Comparison of ENCODE assay signal across 10 mouse cellular contexts in genomic region chr15:85700716-85701115, GRCm38 (mm10). TPM values are rescaled to one million over a fixed set of nuclear protein-coding genes. Genes with fewer than 3 reads are reported as not detected.
DNase-seq lines count a peak whose midpoint lies in the region; ATAC-seq and TF ChIP-seq lines count a peak whose summit lies in the region.
"Had no signal": no experiment of that assay in that cellular context is flagged by ENCODE, and none has a peak within 500 bp of the region (broad histone marks: within the 10 kb centered on the region; RNA-seq: fewer than 3 reads in every experiment).

No protein-coding gene starts in this region.

- no peaks in the 10 kb centered on the region for H3K9me3 ChIP-seq in neural tube, embryonic 13.5 days
- no peaks in the 10 kb centered on the region for H3K9me3 ChIP-seq in stomach, postnatal 0 days (ENCODE audit: control insufficient read depth, low read length)

- H3K9ac ChIP-seq in neural tube, embryonic 13.5 days: peak overlapping the region; percentile 17; the same call in 1 of the 2 replicates
- no peak overlapping the region for H3K9ac ChIP-seq in stomach, postnatal 0 days (ENCODE audit: low read length)
- H3K9ac ChIP-seq: liver, embryonic 14.5 days had no signal

- no peak overlapping the region for H3K4me3 ChIP-seq in neural tube, embryonic 13.5 days
- H3K4me3 ChIP-seq in stomach, postnatal 0 days (ENCODE audit: low read depth, low read length): no peak overlapping the region

- no peak for TF ChIP-seq EP300 in stomach, postnatal 0 days (optimal IDR thresholded peaks at IDR 0.05)

- H3K4me1 ChIP-seq in neural tube, embryonic 13.5 days (replicated peaks): peaks cover 62% of the 10 kb centered on the region
- H3K4me1 ChIP-seq in stomach, postnatal 0 days (replicated peaks; ENCODE audit: control insufficient read depth, insufficient read depth): 0 out of 2 replicates have a peak, but pooled peaks cover 5% of the 10 kb centered on the region

- WGBS in neural tube, embryonic 13.5 days: 81% methylated on average over 9 of the region's 9 CpGs
- 89% methylated on average over 9 of the region's 9 CpGs for WGBS in stomach, postnatal 0 days

- H3K27ac ChIP-seq in neural tube, embryonic 13.5 days (replicated peaks): peak overlapping the region; percentile 88
- H3K27ac ChIP-seq in stomach, postnatal 0 days (replicated peaks): peak overlapping the region; percentile 13; the same call in 1 of the 2 replicates
- H3K27ac ChIP-seq: liver, embryonic 14.5 days had no signal

- H3K36me3 ChIP-seq in neural tube, embryonic 13.5 days: peaks cover 97% of the 10 kb centered on the region
- H3K36me3 ChIP-seq in stomach, postnatal 0 days (ENCODE audit: control insufficient read depth, insufficient read depth, low read length): peaks cover 67% of the 10 kb centered on the region

- no peak overlapping the region for H3K4me2 ChIP-seq in neural tube, embryonic 13.5 days
- no peak overlapping the region for H3K4me2 ChIP-seq in stomach, postnatal 0 days (replicated peaks; ENCODE audit: low read depth)

- no peak for ATAC-seq in cerebellum, adult (ENCODE audit: insufficient number of reproducible peaks, low FRiP score, low TSS enrichment)
- no peak for ATAC-seq in neural tube, embryonic 13.5 days (ENCODE audit: low read depth)
- ATAC-seq in stomach, postnatal 0 days (ENCODE audit: low FRiP score, low TSS enrichment): no peak

- peak; percentile 22 for DNase-seq in cerebellum, adult 11 months
- DNase-seq in kidney, adult 18-20 months: peak; percentile 21
- DNase-seq in kidney, postnatal 36 days: no peak
- DNase-seq in neural tube, embryonic 10.5 days (ENCODE audit: extremely low spot score, low spot score): no peak
- no peak for DNase-seq in stomach, postnatal 0 days (ENCODE audit: low spot score)
- no peak for DNase-seq in urinary bladder, postnatal 14 days (ENCODE audit: low spot score)
- DNase-seq: thymus, postnatal 25 days had no signal

- no peaks in the 10 kb centered on the region for H3K27me3 ChIP-seq in neural tube, embryonic 13.5 days
- no peaks in the 10 kb centered on the region for H3K27me3 ChIP-seq in stomach, postnatal 0 days (ENCODE audit: control insufficient read depth, insufficient read depth, low read length)

- TF ChIP-seq CTCF in stomach, postnatal 0 days (IDR thresholded peaks at IDR 0.05; ENCODE audit: low read depth): no peak

RNA-seq across cellular contexts. Expression of gene Ppara, which starts 34.1 kb away (rescaled TPM):
- 1.0 and 2.0 TPM in 2 replicates for polyA plus RNA-seq in neural tube, embryonic 13.5 days (2015; fragmentation: Nextera tagmentation; extraction: Ambion mirVana)
- 16.8 and 18.8 TPM in 2 replicates for polyA plus RNA-seq in stomach, postnatal 0 days (2015; fragmentation: Nextera tagmentation; extraction: Ambion mirVana)

Comparison
In these comparisons a context has a peak if more than half of its experiments do, and no peak if none do; other contexts are left out.
1. DNase-seq: peak in cerebellum, adult 11 months (single experiment) and kidney, adult 18-20 months (single experiment); none in kidney, postnatal 36 days (0 of 2), neural tube, embryonic 10.5 days (single experiment), stomach, postnatal 0 days (single experiment) and urinary bladder, postnatal 14 days (single experiment).